10 mouse cellular contexts compared by ENCODE assay signal in the genomic region with DNA sequence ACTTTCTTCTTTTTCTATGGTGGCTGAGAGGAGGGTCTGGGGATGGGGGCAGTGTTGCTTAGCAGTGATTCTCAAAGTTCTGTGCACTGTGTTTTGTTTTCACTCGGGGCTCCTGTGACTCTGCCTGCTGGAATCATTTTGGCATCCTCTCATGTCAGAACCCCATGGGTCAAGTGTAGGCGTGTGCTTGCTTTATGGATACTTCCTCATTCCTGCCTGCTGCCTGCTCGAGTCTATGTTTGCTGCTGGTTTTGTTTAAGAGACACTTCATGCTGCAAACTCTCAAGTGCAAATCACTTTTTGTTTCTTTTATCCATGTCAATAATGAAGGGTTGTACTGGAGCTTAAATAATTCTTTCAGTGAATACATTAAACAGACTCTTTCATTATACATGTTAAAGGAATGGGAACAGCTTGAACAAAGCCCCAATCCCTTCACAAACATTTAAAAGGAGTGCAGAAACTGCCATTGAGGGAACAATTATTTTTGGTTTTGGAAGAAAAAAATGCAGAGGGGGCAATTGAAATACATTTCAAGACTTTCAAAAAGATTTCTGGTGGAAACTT.
DNase-seq lines count a peak whose midpoint lies in the region; ATAC-seq and TF ChIP-seq lines count a peak whose summit lies in the region.
"Had no signal": no experiment of that assay in that cellular context is flagged by ENCODE, and none has a peak within 500 bp of the region (broad histone marks: within the 10 kb centered on the region; RNA-seq: fewer than 3 reads in every experiment).

No protein-coding gene starts in this region.

- H3K4me3 ChIP-seq in forebrain, embryonic 10.5 days: no peak overlapping the region
- no peak overlapping the region for H3K4me3 ChIP-seq in forebrain, postnatal 0 days (ENCODE audit: low read depth, low read length)
- no peak overlapping the region for H3K4me3 ChIP-seq in neural tube, embryonic 11.5 days (ENCODE audit: low read depth, low read length)
- no peak overlapping the region for H3K4me3 ChIP-seq in neural tube, embryonic 15.5 days (replicated peaks)
- no peak overlapping the region for H3K4me3 ChIP-seq in hindbrain, embryonic 16.5 days (ENCODE audit: low read length)

- H3K36me3 ChIP-seq in forebrain, embryonic 10.5 days (replicated peaks): no peaks in the 10 kb centered on the region
- no peaks in the 10 kb centered on the region for H3K36me3 ChIP-seq in forebrain, postnatal 0 days (ENCODE audit: insufficient read depth)
- H3K36me3 ChIP-seq in neural tube, embryonic 11.5 days (ENCODE audit: control insufficient read depth, insufficient read depth, low read length): no peaks in the 10 kb centered on the region
- no peaks in the 10 kb centered on the region for H3K36me3 ChIP-seq in neural tube, embryonic 15.5 days
- no peaks in the 10 kb centered on the region for H3K36me3 ChIP-seq in hindbrain, embryonic 16.5 days (ENCODE audit: control insufficient read depth, insufficient read depth, low read length)
- H3K36me3 ChIP-seq: G1E had no signal

- no peaks in the 10 kb centered on the region for H3K9me3 ChIP-seq in forebrain, embryonic 10.5 days
- no peaks in the 10 kb centered on the region for H3K9me3 ChIP-seq in forebrain, postnatal 0 days (ENCODE audit: low read length)
- H3K9me3 ChIP-seq in neural tube, embryonic 11.5 days (ENCODE audit: control insufficient read depth, low read length): no peaks in the 10 kb centered on the region
- H3K9me3 ChIP-seq in neural tube, embryonic 15.5 days (replicated peaks): no peaks in the 10 kb centered on the region
- no peaks in the 10 kb centered on the region for H3K9me3 ChIP-seq in hindbrain, embryonic 16.5 days (ENCODE audit: control insufficient read depth, low read length)
- H3K9me3 ChIP-seq: G1E had no signal

- peak; percentile 34 for DNase-seq in forebrain, embryonic 10.5 days (ENCODE audit: extremely low spot score, low spot score)
- DNase-seq in forebrain, postnatal 0 days: no peak
- peak; percentile 11 for DNase-seq in neural tube, embryonic 11.5 days (ENCODE audit: low spot score)
- peak; percentile 12 for DNase-seq in mesoderm, embryonic 11.5 days (ENCODE audit: low read depth, low spot score)
- DNase-seq in heart, adult 8-10 months (ENCODE audit: low spot score): no peak
- DNase-seq in cerebellum, adult 9-10 months: no peak
- DNase-seq: gastrocnemius, postnatal 25 days had no signal

- peaks cover 55% of the 10 kb centered on the region for H3K27me3 ChIP-seq in forebrain, embryonic 10.5 days (ENCODE audit: poor library complexity, severe bottlenecking)
- no peaks in the 10 kb centered on the region for H3K27me3 ChIP-seq in forebrain, postnatal 0 days (ENCODE audit: insufficient read depth, low read length)
- H3K27me3 ChIP-seq in neural tube, embryonic 11.5 days (ENCODE audit: control insufficient read depth, insufficient read depth, low read length): no peaks in the 10 kb centered on the region
- H3K27me3 ChIP-seq in neural tube, embryonic 15.5 days (replicated peaks): no peaks in the 10 kb centered on the region
- H3K27me3 ChIP-seq in hindbrain, embryonic 16.5 days (replicated peaks; ENCODE audit: control insufficient read depth, insufficient read depth, low read length): no peaks in the 10 kb centered on the region

- ATAC-seq in forebrain, postnatal 0 days: no peak
- no peak for ATAC-seq in neural tube, embryonic 11.5 days (ENCODE audit: insufficient read depth, low FRiP score, low TSS enrichment)
- no peak for ATAC-seq in neural tube, embryonic 15.5 days (ENCODE audit: low FRiP score)
- 0 out of 2 replicates have a peak, but pooled peaks have one; percentile 27 for ATAC-seq in hindbrain, embryonic 16.5 days

- TF ChIP-seq CTCF in forebrain, postnatal 0 days (IDR thresholded peaks at IDR 0.05; ENCODE audit: low read depth): no peak

- WGBS in forebrain, embryonic 10.5 days: 22% methylated on average over 3 of the region's 3 CpGs
- 6% methylated on average over 3 of the region's 3 CpGs for WGBS in forebrain, postnatal 0 days
- 24% methylated on average over 3 of the region's 3 CpGs for WGBS in neural tube, embryonic 11.5 days
- WGBS in neural tube, embryonic 15.5 days: 12% methylated on average over 3 of the region's 3 CpGs
- WGBS in hindbrain, embryonic 16.5 days: 3% methylated on average over 3 of the region's 3 CpGs

- no peak overlapping the region for H3K4me2 ChIP-seq in forebrain, postnatal 0 days (ENCODE audit: low read depth)
- no peak overlapping the region for H3K4me2 ChIP-seq in neural tube, embryonic 11.5 days (ENCODE audit: low read depth)
- no peak overlapping the region for H3K4me2 ChIP-seq in neural tube, embryonic 15.5 days
- no peak overlapping the region for H3K4me2 ChIP-seq in hindbrain, embryonic 16.5 days (ENCODE audit: low read length)

- no peak overlapping the region for H3K27ac ChIP-seq in forebrain, embryonic 10.5 days
- no peak overlapping the region for H3K27ac ChIP-seq in forebrain, postnatal 0 days (ENCODE audit: low read depth, low read length)
- H3K27ac ChIP-seq in neural tube, embryonic 11.5 days (ENCODE audit: low read depth, low read length): no peak overlapping the region
- H3K27ac ChIP-seq in neural tube, embryonic 15.5 days (replicated peaks): no peak overlapping the region
- no peak overlapping the region for H3K27ac ChIP-seq in hindbrain, embryonic 16.5 days (ENCODE audit: low read depth, low read length)

- no peak overlapping the region for H3K9ac ChIP-seq in forebrain, postnatal 0 days
- no peak overlapping the region for H3K9ac ChIP-seq in neural tube, embryonic 11.5 days (ENCODE audit: low read length)
- no peak overlapping the region for H3K9ac ChIP-seq in neural tube, embryonic 15.5 days (replicated peaks)
- no peak overlapping the region for H3K9ac ChIP-seq in hindbrain, embryonic 16.5 days (ENCODE audit: low read depth, low read length)

- peaks cover 21% of the 10 kb centered on the region for H3K4me1 ChIP-seq in forebrain, embryonic 10.5 days
- no peaks in the 10 kb centered on the region for H3K4me1 ChIP-seq in forebrain, postnatal 0 days (ENCODE audit: insufficient read depth)
- no peaks in the 10 kb centered on the region for H3K4me1 ChIP-seq in neural tube, embryonic 11.5 days (ENCODE audit: control insufficient read depth, insufficient read depth, low read length)
- H3K4me1 ChIP-seq in neural tube, embryonic 15.5 days: no peaks in the 10 kb centered on the region
- H3K4me1 ChIP-seq in hindbrain, embryonic 16.5 days (ENCODE audit: control insufficient read depth, insufficient read depth, low read depth, low read length): no peaks in the 10 kb centered on the region

Comparison
In these comparisons a context has a peak if more than half of its experiments do, and no peak if none do; other contexts are left out.
1. DNase-seq: peak in forebrain, embryonic 10.5 days (single experiment), neural tube, embryonic 11.5 days (single experiment) and mesoderm, embryonic 11.5 days (single experiment); none in forebrain, postnatal 0 days (single experiment), heart, adult 8-10 months (single experiment) and cerebellum, adult 9-10 months (single experiment).